Mouse (Mus musculus) neural tube, embryonic 12.5 days (tissue): ENCODE results near the gene Cntn4. TPM values are rescaled to one million over a fixed set of nuclear protein-coding genes. Genes with fewer than 3 reads are reported as not detected.

Experiments used
- ATAC-seq: fragments of 200-750 bp; cut with Nextera tagmentation; 2 replicates; pipeline ENCODE4 v1.8.0; 2017; ENCODE audit warnings: low read depth, mild to moderate bottlenecking, moderate TSS enrichment, moderate library complexity; ENCODE audit not compliant: low FRiP score
- H3K27ac ChIP-seq: fragments of 300-500 bp; sonication (generic); 2 replicates; pipeline ENCODE4 v1.5.1; 2016
- H3K27me3 ChIP-seq: fragments of 300-500 bp; sonication (generic); replicated peaks from 2 replicates; pipeline ENCODE4 v1.6.1; 2016; ENCODE audit warnings: mild to moderate bottlenecking
- H3K36me3 ChIP-seq: fragments of 300-500 bp; sonication (generic); 2 replicates; pipeline ENCODE4 v1.6.1; 2016; ENCODE audit warnings: mild to moderate bottlenecking
- H3K4me1 ChIP-seq: fragments of 300-500 bp; sonication (generic); 2 replicates; pipeline ENCODE4 v1.6.1; 2016
- H3K4me2 ChIP-seq: fragments of 300-500 bp; sonication (generic); replicated peaks from 2 replicates; pipeline ENCODE4 v1.6.1; 2016; ENCODE audit warnings: mild to moderate bottlenecking
- H3K4me3 ChIP-seq: fragments of 300-500 bp; sonication (generic); 2 replicates; pipeline ENCODE4 v1.5.1; 2016
- H3K9ac ChIP-seq: fragments of 300-500 bp; sonication (generic); 2 replicates; pipeline ENCODE4 v1.6.1; 2016; ENCODE audit warnings: mild to moderate bottlenecking
- H3K9me3 ChIP-seq: fragments of 300-500 bp; sonication (generic); 2 replicates; pipeline ENCODE4 v1.6.1; 2016; ENCODE audit warnings: mild to moderate bottlenecking
- WGBS: fragments of 180-500 bp; shearing (Covaris S2); methylation state at CpG from one replicate; pipeline ENCODE4 v1.1.7; 2016; 5-methylcytosine and 5-hydroxymethylcytosine counted together
- polyA plus RNA-seq: library from polyadenylated mRNA; unstranded; fragments of >200 nt; fragmentation: Nextera tagmentation; extraction: Ambion mirVana; gene quantifications from 2 replicates; pipeline ENCODE4 v1.2.1, GENCODE M21; 2016

Gene Cntn4
- polyA plus RNA-seq: 7.0 and 9.7 TPM in 2 replicates

- Histone ChIP-seq H3K9me3 (no peaks in the 10 kb centered on the region), H3K9ac (peak within 1 kb of the TSS; percentile 40), H3K4me1 (peaks cover 7% of the 10 kb centered on the region; the same call in 1 of the 2 replicates), H3K27ac (no peak within 1 kb of the TSS), H3K27me3 (peaks cover 34% of the 10 kb centered on the region), H3K36me3 (no peaks in the 10 kb centered on the region), H3K4me2 (peak within 1 kb of the TSS; percentile 79), H3K4me3 (peak within 1 kb of the TSS; percentile 43)
- peak; percentile 88 for ATAC-seq
- 2% methylated on average over 40 of the region's 40 CpGs for WGBS
These were observed at the start of gene Cntn4 for GRCm38 (mm10) chr6:105677149-105678031. TSS of gene Cntn4 (plus strand) at chr6:105677660.

GRCm38 (mm10) chr6:105674276-105674675 is 3.2 kb upstream of the Cntn4 start:
- ATAC-seq: no peak
- no peaks in the 10 kb centered on the region for H3K36me3 ChIP-seq
- H3K4me1 ChIP-seq: peaks cover 7% of the 10 kb centered on the region; the same call in 1 of the 2 replicates
- H3K27me3 ChIP-seq: peaks cover 28% of the 10 kb centered on the region
- no peaks in the 10 kb centered on the region for H3K9me3 ChIP-seq
- H3K4me3 ChIP-seq: no peak overlapping the region
- no peak overlapping the region for H3K9ac ChIP-seq
- no peak overlapping the region for H3K27ac ChIP-seq
- 80% methylated on average over 4 of the region's 4 CpGs for WGBS
- no peak overlapping the region for H3K4me2 ChIP-seq

GRCm38 (mm10) chr6:105675099-105675498 is 2.4 kb upstream of the Cntn4 start:
- Histone ChIP-seq H3K9ac (no peak overlapping the region), H3K36me3 (no peaks in the 10 kb centered on the region), H3K27ac (no peak overlapping the region), H3K9me3 (no peaks in the 10 kb centered on the region), H3K4me3 (no peak overlapping the region), H3K27me3 (peaks cover 34% of the 10 kb centered on the region), H3K4me1 (peaks cover 7% of the 10 kb centered on the region; the same call in 1 of the 2 replicates), H3K4me2 (no peak overlapping the region)
- ATAC-seq: no peak
- WGBS: 57% methylated on average over 3 of the region's 3 CpGs

- no peaks in the 10 kb centered on the region for H3K36me3 ChIP-seq
- peak overlapping the region; percentile 79 for H3K4me2 ChIP-seq
- no peak overlapping the region for H3K27ac ChIP-seq
- ATAC-seq: no peak
- no peaks in the 10 kb centered on the region for H3K9me3 ChIP-seq
- peaks cover 34% of the 10 kb centered on the region for H3K27me3 ChIP-seq
- 0 out of 2 replicates have a peak overlapping the region, but pooled peaks have one; percentile 40 for H3K9ac ChIP-seq
- WGBS: 26% methylated on average over 5 of the region's 5 CpGs
- peaks cover 7% of the 10 kb centered on the region; the same call in 1 of the 2 replicates for H3K4me1 ChIP-seq
- H3K4me3 ChIP-seq: peak overlapping the region; percentile 43
These were observed 823 bp upstream of the Cntn4 start for GRCm38 (mm10) chr6:105676637-105677036.

- Histone ChIP-seq H3K4me3 (peak overlapping the region; percentile 43; the same call in 1 of the 2 replicates), H3K4me2 (peak overlapping the region; percentile 34), H3K27me3 (peaks cover 34% of the 10 kb centered on the region), H3K9me3 (no peaks in the 10 kb centered on the region), H3K9ac (no peak overlapping the region), H3K36me3 (no peaks in the 10 kb centered on the region), H3K27ac (no peak overlapping the region), H3K4me1 (peaks cover 7% of the 10 kb centered on the region; the same call in 1 of the 2 replicates)
- ATAC-seq: no peak
- WGBS: 6% methylated on average over 5 of the region's 5 CpGs
These were observed 1.3 kb downstream of the Cntn4 start for GRCm38 (mm10) chr6:105678778-105679177.

- ATAC-seq: no peak
- H3K4me2 ChIP-seq: no peak overlapping the region
These were observed 4.0 kb downstream of the Cntn4 start for GRCm38 (mm10) chr6:105681496-105681895.

GRCm38 (mm10) chr6:105683251-105683650 is 5.8 kb downstream of the Cntn4 start:
- Histone ChIP-seq H3K4me1 (no peaks in the 10 kb centered on the region), H3K9ac (no peak overlapping the region), H3K36me3 (no peaks in the 10 kb centered on the region), H3K27ac (no peak overlapping the region), H3K4me2 (no peak overlapping the region), H3K27me3 (peaks cover 16% of the 10 kb centered on the region), H3K9me3 (no peaks in the 10 kb centered on the region), H3K4me3 (no peak overlapping the region)
- 87% methylated on average over 5 of the region's 5 CpGs for WGBS
- ATAC-seq: no peak

More at GRCm38 (mm10) chr6:105681496-105681895, 4.0 kb downstream of the Cntn4 start:
- peaks cover 33% of the 10 kb centered on the region for H3K27me3 ChIP-seq
- H3K36me3 ChIP-seq: no peaks in the 10 kb centered on the region
- 64% methylated on average over 2 of the region's 2 CpGs for WGBS
- peaks cover 7% of the 10 kb centered on the region; the same call in 1 of the 2 replicates for H3K4me1 ChIP-seq
- H3K9ac ChIP-seq: no peak overlapping the region
- H3K9me3 ChIP-seq: no peaks in the 10 kb centered on the region
- H3K27ac ChIP-seq: no peak overlapping the region
- no peak overlapping the region for H3K4me3 ChIP-seq

GRCm38 (mm10) chr6:105684123-105684522 is 6.7 kb downstream of the Cntn4 start:
- Histone ChIP-seq H3K27ac (no peak overlapping the region), H3K4me2 (no peak overlapping the region), H3K4me3 (no peak overlapping the region), H3K27me3 (peaks cover 7% of the 10 kb centered on the region), H3K9me3 (no peaks in the 10 kb centered on the region), H3K36me3 (no peaks in the 10 kb centered on the region), H3K4me1 (no peaks in the 10 kb centered on the region), H3K9ac (no peak overlapping the region)
- ATAC-seq: no peak
- 66% methylated on average over 4 of the region's 4 CpGs for WGBS

- no peak for ATAC-seq
- H3K9me3 ChIP-seq: no peaks in the 10 kb centered on the region
- no peak overlapping the region for H3K4me3 ChIP-seq
- no peaks in the 10 kb centered on the region for H3K4me1 ChIP-seq
- no peak overlapping the region for H3K27ac ChIP-seq
- H3K4me2 ChIP-seq: no peak overlapping the region
- no peaks in the 10 kb centered on the region for H3K27me3 ChIP-seq
- H3K9ac ChIP-seq: no peak overlapping the region
- no peaks in the 10 kb centered on the region for H3K36me3 ChIP-seq
These were observed 10.7 kb downstream of the Cntn4 start for GRCm38 (mm10) chr6:105688195-105688594.

GRCm38 (mm10) chr6:105742026-105742425 is 64.6 kb downstream of the Cntn4 start:
- WGBS: 31% methylated on average over 6 of the region's 6 CpGs

GRCm38 (mm10) chr6:105780616-105781015 is 103.2 kb downstream of the Cntn4 start:
- no peak for ATAC-seq
- Histone ChIP-seq H3K9ac (no peak overlapping the region), H3K4me2 (no peak overlapping the region), H3K4me1 (no peaks in the 10 kb centered on the region), H3K36me3 (no peaks in the 10 kb centered on the region), H3K4me3 (no peak overlapping the region), H3K27ac (no peak overlapping the region), H3K9me3 (no peaks in the 10 kb centered on the region), H3K27me3 (no peaks in the 10 kb centered on the region)
- 77% methylated on average over 1 of the region's 1 CpGs for WGBS

More at GRCm38 (mm10) chr6:105742026-105742425, 64.6 kb downstream of the Cntn4 start:
- ATAC-seq: no peak
- Histone ChIP-seq H3K36me3 (no peaks in the 10 kb centered on the region), H3K9ac (no peak overlapping the region), H3K27me3 (no peaks in the 10 kb centered on the region), H3K4me2 (no peak overlapping the region), H3K27ac (no peak overlapping the region), H3K4me3 (no peak overlapping the region), H3K4me1 (no peaks in the 10 kb centered on the region), H3K9me3 (no peaks in the 10 kb centered on the region)

GRCm38 (mm10) chr6:105788462-105788861 is 111.0 kb downstream of the Cntn4 start:
- 93% methylated on average over 2 of the region's 2 CpGs for WGBS
- H3K27ac ChIP-seq: no peak overlapping the region

More at GRCm38 (mm10) chr6:105788462-105788861, 111.0 kb downstream of the Cntn4 start:
- no peaks in the 10 kb centered on the region for H3K9me3 ChIP-seq
- H3K4me3 ChIP-seq: no peak overlapping the region
- H3K4me1 ChIP-seq: no peaks in the 10 kb centered on the region
- no peak for ATAC-seq
- no peak overlapping the region for H3K4me2 ChIP-seq
- no peaks in the 10 kb centered on the region for H3K36me3 ChIP-seq
- H3K27me3 ChIP-seq: no peaks in the 10 kb centered on the region
- H3K9ac ChIP-seq: no peak overlapping the region
